Mouse (Mus musculus): ENCODE results near the gene Rfc2. TPM values are rescaled to one million over a fixed set of nuclear protein-coding genes. Genes with fewer than 3 reads are reported as not detected.

The Rfc2 gene
- polyA plus RNA-seq (2012; fragmentation: generic; extraction: Trizol): 100 to 1,000 TPM in 1 of 2 experiments, 10 to 100 TPM in 1; 90.3 to 188 TPM

DNA sequence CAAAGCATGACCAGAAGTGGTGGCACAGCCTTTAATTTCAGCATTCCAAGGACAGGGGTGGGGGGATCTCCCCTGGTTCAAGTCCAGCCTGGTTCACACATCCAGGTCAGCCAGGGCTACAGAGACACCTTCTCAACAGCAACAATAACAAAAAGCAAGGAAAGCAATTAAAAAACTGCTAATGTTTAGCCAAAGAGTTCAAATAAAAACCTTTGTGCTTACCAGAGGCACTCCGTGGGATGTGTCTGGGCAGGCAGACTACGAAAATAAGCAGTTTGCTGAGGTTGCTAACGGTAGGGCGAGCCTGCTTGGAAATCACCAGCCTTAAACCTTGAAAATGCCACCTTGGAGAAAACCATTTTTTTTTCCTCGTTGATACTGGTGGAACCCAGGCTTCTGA is at the start of gene Rfc2:
Gene Rfc2 (plus strand): TSS at position 221 of the 400 bp plus-strand sequence.

DNA sequence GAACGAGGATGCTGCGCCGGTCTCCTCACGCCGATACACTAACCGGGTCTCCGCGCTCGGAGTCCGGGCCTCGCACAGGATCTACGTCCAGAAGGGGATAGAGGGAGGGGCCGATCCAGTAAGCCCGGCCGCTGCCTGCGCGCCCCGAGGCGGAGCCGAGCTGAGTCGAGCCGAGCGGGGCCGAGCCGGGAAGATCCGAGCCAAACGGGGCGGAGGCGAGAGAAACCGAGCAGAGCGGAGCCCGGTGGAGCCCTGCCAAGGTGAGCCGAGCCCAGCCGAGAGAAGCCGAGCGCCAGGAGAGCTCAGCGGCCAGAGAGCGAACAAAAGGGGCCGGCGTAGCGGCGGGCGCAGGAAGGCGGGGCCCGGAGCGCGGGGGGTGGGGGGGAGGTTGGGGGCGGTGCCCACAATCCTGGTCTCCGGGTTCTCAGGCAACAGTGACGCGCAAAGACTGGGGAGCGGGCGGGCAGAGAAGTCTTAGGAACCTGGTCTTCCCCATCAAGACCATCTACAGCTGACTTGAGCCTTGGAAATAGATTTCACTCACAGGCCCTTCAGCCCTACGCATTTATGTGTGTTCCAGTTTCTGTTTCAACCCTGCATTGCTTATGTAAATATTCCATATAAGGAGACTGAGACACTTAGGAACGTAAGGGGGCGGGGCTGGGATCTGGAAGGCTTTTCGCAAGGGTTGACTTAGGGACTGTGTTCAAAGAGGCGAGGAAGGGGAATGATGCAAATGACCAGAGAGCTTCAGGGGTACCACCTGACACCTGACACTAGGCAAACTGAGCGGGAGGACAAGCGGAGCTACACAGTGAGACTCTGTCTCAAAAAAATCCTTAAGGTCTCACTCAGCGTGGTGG is 28.8 kb upstream of the Rfc2 start, which contains the start of gene Clip2:
Gene Clip2 (minus strand): TSS at position 325 of the 863 bp plus-strand sequence.

DNA sequence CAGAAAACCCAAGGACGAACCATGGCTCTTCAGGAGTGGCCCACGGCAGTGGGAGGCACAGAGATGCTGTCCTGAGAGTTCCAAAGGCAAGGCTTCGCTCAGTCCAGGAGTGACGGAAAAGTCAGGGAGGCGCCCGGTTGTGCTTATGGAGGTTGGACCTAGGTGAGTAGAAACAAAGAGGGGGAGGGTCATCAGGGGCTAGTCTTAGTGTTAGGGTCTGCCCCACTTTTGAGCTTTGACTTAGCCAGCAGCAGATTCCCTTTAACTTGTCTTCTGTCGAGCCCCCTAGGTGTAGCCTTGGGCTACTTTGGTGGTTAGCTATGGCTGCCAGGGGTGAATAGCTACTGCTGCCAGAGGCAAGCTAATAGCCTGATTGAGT is 21.1 kb upstream of the Rfc2 start, which contains the start of gene Syna:
Gene Syna (minus strand): TSS at position 101 of the 379 bp plus-strand sequence.

DNA sequence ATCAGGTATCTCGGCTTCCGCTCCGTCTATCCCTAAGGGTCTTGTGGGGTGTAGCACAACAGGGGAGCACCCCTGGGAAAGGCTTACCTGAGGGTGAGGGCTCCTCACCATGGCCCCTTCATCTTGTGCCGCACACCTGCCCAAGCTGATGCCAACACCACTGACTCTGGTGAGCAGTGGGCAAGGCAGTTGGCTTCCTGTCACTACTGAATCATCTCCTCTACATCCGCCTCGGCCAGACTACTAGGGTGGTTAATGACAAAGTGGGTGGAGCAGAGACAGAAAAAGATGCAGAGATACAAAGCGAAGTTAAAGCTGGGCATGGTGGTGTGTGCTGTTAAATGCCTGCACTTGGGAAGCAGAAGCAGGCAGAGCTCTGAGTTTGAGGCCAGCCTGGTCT is 33.6 kb downstream of the Rfc2 start, which contains the start of gene Lat2:
Gene Lat2 (minus strand): TSS at position 224 of the 400 bp plus-strand sequence.

DNA sequence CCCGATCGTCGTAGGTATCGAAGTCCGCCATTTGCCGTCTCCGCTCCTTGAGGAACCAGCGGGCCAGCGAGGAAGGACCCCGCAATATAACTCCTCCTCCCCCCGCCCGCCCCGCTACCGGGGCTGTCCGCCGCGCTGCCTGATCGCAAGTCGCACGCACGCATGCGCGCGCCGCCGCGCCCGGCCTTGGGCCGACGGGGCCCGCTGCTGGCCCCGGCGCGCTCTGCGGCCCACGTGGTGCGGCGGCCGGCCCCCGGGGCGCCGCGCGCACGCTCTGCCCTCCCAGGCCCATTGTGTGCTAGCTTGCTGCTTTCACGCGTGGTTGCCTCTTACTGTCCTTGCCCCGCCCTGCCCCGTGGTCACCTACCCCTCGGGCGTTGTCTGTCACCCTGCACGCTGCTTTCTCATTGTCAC is 58.1 kb downstream of the Rfc2 start, which contains the start of gene Eif4h:
Gene Eif4h (minus strand): TSS at position 222 of the 414 bp plus-strand sequence.

Other genes starting within 250 kb of the Rfc2 start
- gene Gtf2ird1, start 124.7 kb upstream of the Rfc2 start, polyA plus RNA-seq (2012; fragmentation: generic; extraction: Trizol): 10 to 100 TPM; 19.2 to 35.6 TPM
- gene Clip2, start 28.9 kb upstream of the Rfc2 start, polyA plus RNA-seq (2012; fragmentation: generic; extraction: Trizol): 10 to 100 TPM; 10.0 to 35.1 TPM
- under 1 TPM; 0.04 to 0.37 TPM for gene Syna, start 21.2 kb upstream of the Rfc2 start, polyA plus RNA-seq (2012; fragmentation: generic; extraction: Trizol)
- 1 to 10 TPM in 1 of 2 experiments, under 1 TPM in 1; 0.26 to 1.0 TPM for gene Lat2, start 33.7 kb downstream of the Rfc2 start, polyA plus RNA-seq (2012; fragmentation: generic; extraction: Trizol)
- 100 to 1,000 TPM; 192 to 279 TPM for gene Eif4h, start 58.1 kb downstream of the Rfc2 start, polyA plus RNA-seq (2012; fragmentation: generic; extraction: Trizol)
- gene Limk1, start 107.2 kb downstream of the Rfc2 start, polyA plus RNA-seq (2012; fragmentation: generic; extraction: Trizol): 10 to 100 TPM in 1 of 2 experiments, 1 to 10 TPM in 1; 8.8 to 10.6 TPM
- 10 to 100 TPM in 1 of 2 experiments, under 1 TPM in 1; 0.04 to 12.8 TPM for gene Eln, start 166.0 kb downstream of the Rfc2 start, polyA plus RNA-seq (2012; fragmentation: generic; extraction: Trizol)

All from C3H10T1/2 (cell line).